Mouse (Mus musculus): ENCODE measurements at regions not wholly inside any gene's neighbourhood (a gene's known extent, or its start where the extent isn't known, plus 50 kb on each side); places are given as distances from the start of the nearest gene placed in this dataset.

DNA sequence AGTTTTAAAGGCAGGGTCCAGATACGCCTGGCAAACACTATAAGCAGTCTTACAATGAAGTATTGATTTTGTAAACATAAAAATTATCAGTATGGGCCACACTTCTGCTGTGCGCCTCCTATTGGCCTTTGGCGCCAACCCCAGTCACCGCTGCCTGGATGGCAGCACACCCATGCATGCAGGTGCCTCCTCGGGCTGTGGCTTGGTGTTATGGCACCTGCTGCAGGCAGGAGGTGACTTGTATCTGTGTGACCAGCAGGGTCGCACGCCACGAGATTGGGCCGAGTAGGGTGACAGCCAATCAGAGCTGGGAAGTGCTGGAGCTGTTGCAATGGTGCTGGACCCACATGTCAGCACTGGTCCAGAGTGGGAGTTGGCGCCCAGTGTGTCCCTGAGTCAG is 53.4 kb upstream of the Fcho1 start:
- DNase-seq (no peak), ATAC-seq (no peak)
- no peak overlapping the region for H3K27ac ChIP-seq (ENCODE audit: low read depth)
- no peaks in the 10 kb centered on the region for H3K27me3 ChIP-seq (ENCODE audit: insufficient read depth, low read length)
- WGBS (ENCODE audit: insufficient replicate concordance): 81% methylated on average over 10 of the region's 10 CpGs
- H3K9me3 ChIP-seq (ENCODE audit: low read length): no peaks in the 10 kb centered on the region
- H3K9ac ChIP-seq (replicated peaks): no peak overlapping the region
- H3K4me3 ChIP-seq (ENCODE audit: low read depth, low read length): no peak overlapping the region
- no peak overlapping the region for H3K4me2 ChIP-seq (ENCODE audit: low read depth, low read length)
- TF ChIP-seq EP300 (IDR thresholded peaks at IDR 0.05; ENCODE audit: low read depth) (no peak), CTCF (IDR thresholded peaks at IDR 0.05; ENCODE audit: low read depth) (no peak)
- no peaks in the 10 kb centered on the region for H3K36me3 ChIP-seq (replicated peaks; ENCODE audit: insufficient read depth, low read length)
- H3K4me1 ChIP-seq (ENCODE audit: insufficient read depth): no peaks in the 10 kb centered on the region
